10 mouse cellular contexts compared by ENCODE assay signal in genomic region chr19:56976962-56977948, GRCm38 (mm10). TPM values are rescaled to one million over a fixed set of nuclear protein-coding genes. Genes with fewer than 3 reads are reported as not detected.
DNase-seq lines count a peak whose midpoint lies in the region; ATAC-seq and TF ChIP-seq lines count a peak whose summit lies in the region.
"Had no signal": no experiment of that assay in that cellular context is flagged by ENCODE, and none has a peak within 500 bp of the region (broad histone marks: within the 10 kb centered on the region; RNA-seq: fewer than 3 reads in every experiment).

No protein-coding gene starts in this region.

- no peak overlapping the region for H3K9ac ChIP-seq in forebrain, embryonic 15.5 days (replicated peaks)
- H3K9ac ChIP-seq in intestine, embryonic 15.5 days, result no peak overlapping the region
- no peak overlapping the region for H3K9ac ChIP-seq in liver, adult 2 months (ENCODE audit: low read depth, low read length)
- H3K9ac ChIP-seq in neural tube, embryonic 15.5 days (replicated peaks), result no peak overlapping the region
- H3K9ac ChIP-seq: embryonic facial prominence, embryonic 12.5 days had no signal

- no peak overlapping the region for H3K4me2 ChIP-seq in forebrain, embryonic 15.5 days (replicated peaks)
- H3K4me2 ChIP-seq in intestine, embryonic 15.5 days (replicated peaks), result no peak overlapping the region
- no peak overlapping the region for H3K4me2 ChIP-seq in neural tube, embryonic 15.5 days
- H3K4me2 ChIP-seq: embryonic facial prominence, embryonic 12.5 days had no signal

- H3K36me3 ChIP-seq in forebrain, embryonic 15.5 days, result no peaks in the 10 kb centered on the region
- no peaks in the 10 kb centered on the region for H3K36me3 ChIP-seq in forebrain, embryonic 10.5 days (replicated peaks)
- H3K36me3 ChIP-seq in intestine, embryonic 15.5 days, result no peaks in the 10 kb centered on the region
- no peaks in the 10 kb centered on the region for H3K36me3 ChIP-seq in liver, adult 2 months (ENCODE audit: control insufficient read depth, insufficient read depth, low read length)
- no peaks in the 10 kb centered on the region for H3K36me3 ChIP-seq in neural tube, embryonic 15.5 days
- H3K36me3 ChIP-seq: embryonic facial prominence, embryonic 12.5 days had no signal

- no peaks in the 10 kb centered on the region for H3K79me2 ChIP-seq in liver, adult 2 months (ENCODE audit: control insufficient read depth, insufficient read depth, low read length)

- no peak for TF ChIP-seq CTCF in liver, adult 2 months (IDR thresholded peaks at IDR 0.05; ENCODE audit: low read depth, low read length)

- H3K4me1 ChIP-seq in forebrain, embryonic 15.5 days, result no peaks in the 10 kb centered on the region; the same call in 1 of the 2 replicates
- peaks cover 9% of the 10 kb centered on the region for H3K4me1 ChIP-seq in forebrain, embryonic 10.5 days
- peaks cover 29% of the 10 kb centered on the region for H3K4me1 ChIP-seq in intestine, embryonic 15.5 days (replicated peaks)
- peaks cover 2% of the 10 kb centered on the region; the same call in 1 of the 2 replicates for H3K4me1 ChIP-seq in liver, adult 2 months (ENCODE audit: control insufficient read depth, insufficient read depth, low read length)
- H3K4me1 ChIP-seq in neural tube, embryonic 15.5 days, result peaks cover 15% of the 10 kb centered on the region; the same call in 1 of the 2 replicates
- H3K4me1 ChIP-seq: embryonic facial prominence, embryonic 12.5 days had no signal

- DNase-seq in forebrain, embryonic 10.5 days (ENCODE audit: extremely low spot score, low spot score), result no peak
- DNase-seq in gastrocnemius, postnatal 10 days, result peak; percentile 72
- peak; percentile 69 for DNase-seq in liver, adult 2 months (ENCODE audit: extremely low read depth, low read depth, low spot score)
- no peak for DNase-seq in embryo, embryonic 10 days (ENCODE audit: low spot score)

- no peaks in the 10 kb centered on the region for H3K9me3 ChIP-seq in forebrain, embryonic 15.5 days
- no peaks in the 10 kb centered on the region for H3K9me3 ChIP-seq in forebrain, embryonic 10.5 days
- no peaks in the 10 kb centered on the region for H3K9me3 ChIP-seq in intestine, embryonic 15.5 days
- no peaks in the 10 kb centered on the region for H3K9me3 ChIP-seq in neural tube, embryonic 15.5 days (replicated peaks)
- H3K9me3 ChIP-seq: embryonic facial prominence, embryonic 12.5 days had no signal

- H3K27me3 ChIP-seq in forebrain, embryonic 15.5 days, result no peaks in the 10 kb centered on the region
- no peaks in the 10 kb centered on the region for H3K27me3 ChIP-seq in forebrain, embryonic 10.5 days (ENCODE audit: poor library complexity, severe bottlenecking)
- H3K27me3 ChIP-seq in intestine, embryonic 15.5 days (replicated peaks), result no peaks in the 10 kb centered on the region
- no peaks in the 10 kb centered on the region for H3K27me3 ChIP-seq in liver, adult 2 months (ENCODE audit: control insufficient read depth, insufficient read depth, low read length)
- no peaks in the 10 kb centered on the region for H3K27me3 ChIP-seq in neural tube, embryonic 15.5 days (replicated peaks)
- H3K27me3 ChIP-seq: CH12.LX; embryonic facial prominence, embryonic 12.5 days had no signal

- no peak for TF ChIP-seq POLR2A in liver, adult 2 months (IDR thresholded peaks at IDR 0.05; ENCODE audit: extremely low read depth, insufficient read depth, low read length)

- peak; percentile 46 for ATAC-seq in forebrain, embryonic 15.5 days (replicated peaks)
- peak; percentile 52; the same call in 1 of the 2 replicates for ATAC-seq in cerebellum, adult (ENCODE audit: insufficient number of reproducible peaks, low FRiP score, low TSS enrichment)
- peak; percentile 65 for ATAC-seq in intestine, embryonic 15.5 days
- peak; percentile 70 for ATAC-seq in neural tube, embryonic 15.5 days (ENCODE audit: low FRiP score)

- 57% methylated on average over 19 of the region's 19 CpGs for WGBS in forebrain, embryonic 15.5 days
- WGBS in forebrain, embryonic 10.5 days, result 81% methylated on average over 19 of the region's 19 CpGs
- WGBS in intestine, embryonic 15.5 days, result 41% methylated on average over 19 of the region's 19 CpGs
- WGBS in liver, adult 2 months, result 41% methylated on average over 19 of the region's 19 CpGs
- 46% methylated on average over 19 of the region's 19 CpGs for WGBS in neural tube, embryonic 15.5 days

- H3K27ac ChIP-seq in forebrain, embryonic 15.5 days (replicated peaks), result peak overlapping the region; percentile 44; the same call in 1 of the 2 replicates
- no peak overlapping the region for H3K27ac ChIP-seq in forebrain, embryonic 10.5 days
- peak overlapping the region; percentile 74 for H3K27ac ChIP-seq in intestine, embryonic 15.5 days
- H3K27ac ChIP-seq in liver, adult 2 months (replicated peaks; ENCODE audit: insufficient read depth, low read depth, low read length), result no peak overlapping the region
- H3K27ac ChIP-seq in neural tube, embryonic 15.5 days (replicated peaks), result peak overlapping the region; percentile 60
- H3K27ac ChIP-seq: embryonic facial prominence, embryonic 12.5 days had no signal

- H3K4me3 ChIP-seq in forebrain, embryonic 15.5 days, result no peak overlapping the region
- no peak overlapping the region for H3K4me3 ChIP-seq in forebrain, embryonic 10.5 days
- no peak overlapping the region for H3K4me3 ChIP-seq in intestine, embryonic 15.5 days (replicated peaks)
- no peak overlapping the region for H3K4me3 ChIP-seq in liver, adult 2 months (ENCODE audit: insufficient read depth, low read depth, low read length)
- H3K4me3 ChIP-seq in neural tube, embryonic 15.5 days (replicated peaks), result no peak overlapping the region
- H3K4me3 ChIP-seq: embryonic facial prominence, embryonic 12.5 days had no signal

RNA-seq across cellular contexts. Expression of gene Afap1l2, which starts 30.8 kb away (rescaled TPM):
- polyA plus RNA-seq in forebrain, embryonic 15.5 days (2015; fragmentation: Nextera tagmentation; extraction: Ambion mirVana), result 5.9 and 6.8 TPM in 2 replicates
- polyA plus RNA-seq in forebrain, embryonic 10.5 days (2016; fragmentation: Nextera tagmentation; extraction: Ambion mirVana), result 1.2 and 1.5 TPM in 2 replicates
- total RNA-seq in gastrocnemius, postnatal 10 days (2021), result 10 to 100 TPM; 14.2 to 22.4 TPM
- polyA plus RNA-seq in intestine, embryonic 15.5 days (2015; fragmentation: Nextera tagmentation; extraction: Ambion mirVana), result 18.3 and 18.4 TPM in 2 replicates
- total RNA-seq in liver, adult 2 months (2014; rRNA removed), result 0.55 and 1.2 TPM in 2 replicates
- 0.60 and 0.77 TPM in 2 replicates for polyA plus RNA-seq in liver, adult 2 months (2012; rRNA removed)
- 12.3 and 15.9 TPM in 2 replicates for polyA plus RNA-seq in neural tube, embryonic 15.5 days (2015; fragmentation: Nextera tagmentation; extraction: Ambion mirVana)

Comparison
In these comparisons a context has a peak if more than half of its experiments do, and no peak if none do; other contexts are left out.
1. H3K27ac ChIP-seq: peak in forebrain, embryonic 15.5 days (single experiment), intestine, embryonic 15.5 days (single experiment) and neural tube, embryonic 15.5 days (single experiment); none in forebrain, embryonic 10.5 days (single experiment) and liver, adult 2 months (single experiment).
2. DNase-seq: peak in gastrocnemius, postnatal 10 days (single experiment) and liver, adult 2 months (single experiment); none in forebrain, embryonic 10.5 days (single experiment) and embryo, embryonic 10 days (single experiment).
3. Peak in every context shown above with its lines, with median percentiles within 50 percentile points of each other: ATAC-seq.